Mouse (Mus musculus) ES-E14 (cell line): ENCODE measurements around the gene Ifna11.
"Not testable (repeated sequence)": the region's sequence is repeated elsewhere in the genome, so short reads cannot be mapped to it uniquely, and the experiment has no call there.

Experiments used
- CHD2 ChIP-seq: IDR thresholded peaks from 2 replicates; pipeline ENCODE4 v1.6.1; 2014; ENCODE audit warnings: mild to moderate bottlenecking, low read depth, low read length, inconsistent platforms
- HCFC1 ChIP-seq: IDR thresholded peaks from 2 replicates; pipeline ENCODE4 v1.6.1; 2012; ENCODE audit warnings: low read length, inconsistent platforms, borderline replicate concordance; ENCODE audit not compliant: insufficient read depth
- ZC3H11A ChIP-seq: IDR thresholded peaks from 2 replicates; pipeline ENCODE4 v1.6.1; 2012; ENCODE audit warnings: low read depth, mild to moderate bottlenecking, inconsistent platforms, low read length, borderline replicate concordance
- ZNF384 ChIP-seq: IDR thresholded peaks from 2 replicates; pipeline ENCODE4 v1.6.1; 2012; ENCODE audit warnings: low read depth, low read length, inconsistent platforms

GRCm38 (mm10) chr4:88827116-88827515, 7.4 kb downstream of the Ifna11 start, which contains the start of gene Ifna6:
- TF ChIP-seq ZNF384, CHD2, ZC3H11A, HCFC1: not testable (repeated sequence)
